Mouse (Mus musculus): ENCODE measurements around the gene Lrmp.

The Lrmp gene

DNA sequence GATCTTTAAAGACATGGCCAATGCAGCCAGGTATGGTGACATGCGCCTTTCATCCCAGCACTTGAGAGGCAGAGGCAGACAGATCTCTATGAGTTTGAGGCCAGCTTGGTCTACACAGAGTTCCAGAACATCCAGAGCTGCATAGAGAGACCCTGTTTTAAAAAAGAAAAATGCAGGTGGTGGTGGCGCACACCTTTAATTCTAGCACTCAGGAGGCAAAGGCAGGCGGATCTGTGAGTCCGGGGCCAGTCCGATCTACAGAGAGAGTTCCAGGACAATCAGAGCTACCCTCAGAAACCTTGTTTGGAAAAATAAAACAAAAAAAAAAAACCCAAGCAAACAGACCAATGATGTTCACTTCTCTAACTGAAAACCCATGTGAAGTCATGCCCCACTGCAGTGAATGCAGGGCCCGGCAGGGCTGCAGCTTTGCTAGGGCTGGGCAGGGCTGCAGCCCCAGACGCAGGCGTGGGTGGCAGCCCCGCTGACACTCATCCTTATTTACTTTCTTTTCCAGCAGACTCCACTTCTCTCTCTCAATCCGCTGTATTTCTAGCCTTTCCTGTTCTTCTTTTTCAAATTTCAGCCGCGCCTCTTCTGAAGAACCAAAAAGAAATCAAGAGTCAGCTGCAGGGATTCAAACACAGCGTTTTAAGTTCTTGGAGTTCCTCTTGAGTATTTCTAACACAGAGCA, 87.1 kb downstream of the Lrmp start:
- no peak for DNase-seq (ENCODE audit: low read depth, low spot score)

DNA sequence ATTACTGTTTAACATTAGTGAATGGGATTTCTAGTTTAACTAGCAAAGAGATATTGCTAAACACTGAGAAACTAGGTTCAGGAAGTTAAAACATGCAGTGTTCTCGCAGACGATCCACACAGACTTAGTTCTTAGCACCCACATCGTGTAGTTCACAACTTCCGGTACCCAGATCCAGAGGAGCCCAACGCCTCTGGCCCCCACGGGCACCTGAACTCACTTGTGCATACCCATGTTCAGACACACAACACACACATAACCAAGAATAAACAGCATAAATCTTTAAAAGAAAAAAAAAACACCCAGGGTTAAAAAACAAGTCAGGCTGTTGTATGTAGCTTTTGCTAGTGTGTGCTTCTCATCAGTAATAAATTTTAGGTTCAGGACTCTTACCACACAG, 89.0 kb downstream of the Lrmp start:
- DNase-seq (ENCODE audit: low read depth, low spot score) = no peak

DNA sequence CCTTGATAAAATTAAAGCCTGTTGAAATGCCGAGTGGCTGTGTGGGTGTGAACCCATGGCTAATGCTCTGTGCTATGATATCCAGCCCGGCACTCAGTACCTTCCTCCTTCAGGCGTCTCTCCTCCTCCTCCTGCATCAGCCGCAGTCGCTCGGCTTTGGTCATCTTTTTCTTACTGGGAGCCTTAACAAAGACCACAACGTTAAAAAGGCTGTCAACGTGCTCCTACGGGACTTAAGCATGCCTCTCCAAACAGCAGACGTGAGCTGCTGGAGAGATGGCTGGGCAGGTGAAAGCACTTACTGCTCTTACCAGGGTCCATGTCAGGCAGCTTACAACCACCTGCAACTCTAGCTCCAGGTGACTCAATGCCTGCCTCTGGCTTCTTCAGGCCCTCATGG, 89.7 kb downstream of the Lrmp start:
- no peak for DNase-seq (ENCODE audit: low read depth, low spot score)

DNA sequence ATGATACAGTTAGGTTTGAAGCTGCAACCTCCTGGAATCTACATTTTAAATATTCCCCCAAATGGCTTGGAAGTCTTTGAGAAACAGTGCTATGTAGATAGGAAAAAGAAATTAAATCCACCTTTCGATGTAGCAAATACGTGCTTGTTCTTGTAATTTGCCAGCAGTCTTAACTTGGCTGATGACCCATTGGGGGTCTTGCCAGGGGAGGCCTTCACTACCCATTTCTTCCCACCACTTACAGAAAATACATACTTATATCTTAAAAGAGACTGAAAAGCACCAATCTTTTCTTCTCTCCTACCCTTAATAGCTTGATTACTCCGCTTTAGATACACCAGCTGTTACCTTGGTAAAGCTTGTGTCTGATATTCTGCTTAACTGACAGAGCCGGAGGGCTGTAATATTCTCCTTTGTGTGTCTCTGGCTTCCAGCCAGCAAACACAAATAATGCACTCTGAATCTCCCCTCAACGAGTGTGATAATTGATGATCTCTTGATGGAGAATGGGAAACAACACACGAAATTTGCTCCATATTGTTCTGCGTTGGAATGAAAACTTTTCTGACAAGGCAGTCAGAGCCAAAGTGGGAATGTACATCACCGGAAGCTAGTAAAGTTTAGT, 94.7 kb downstream of the Lrmp start:
- DNase-seq (ENCODE audit: low read depth, low spot score) = no peak

DNA sequence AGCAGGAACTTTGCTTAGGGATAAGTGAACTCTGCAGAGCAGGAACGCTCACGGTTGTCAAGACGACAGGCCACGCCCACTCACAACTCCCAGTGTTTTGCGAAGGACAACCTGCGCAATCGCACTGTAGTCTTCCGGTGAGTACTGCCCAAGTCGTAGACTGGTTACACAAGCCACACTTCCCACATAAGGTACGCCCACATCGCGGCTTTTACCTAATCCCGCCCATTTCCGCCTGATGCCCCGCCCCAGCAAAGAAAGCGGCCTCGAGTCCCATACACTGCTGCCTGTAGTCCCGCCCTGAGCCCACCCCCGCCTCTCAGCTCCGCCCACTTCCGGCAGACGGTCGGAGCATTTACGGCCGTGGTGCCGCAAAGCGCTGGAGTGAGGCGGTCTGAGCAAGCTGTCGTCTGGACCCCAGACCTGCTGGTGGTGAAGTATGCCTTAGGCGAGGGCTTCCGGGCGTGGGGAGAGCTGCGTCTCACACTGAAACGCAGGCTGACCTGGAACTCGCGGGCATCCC, 95.4 kb downstream of the Lrmp start, which contains the start of the genes Casc1 and Etfrf1:
Casc1 (minus strand) TSS at position 190 of the 523 bp plus-strand sequence.
Etfrf1 (plus strand) TSS at position 319 of the 523 bp plus-strand sequence.
- DNase-seq (ENCODE audit: low read depth, low spot score) = peak; percentile 100

DNA sequence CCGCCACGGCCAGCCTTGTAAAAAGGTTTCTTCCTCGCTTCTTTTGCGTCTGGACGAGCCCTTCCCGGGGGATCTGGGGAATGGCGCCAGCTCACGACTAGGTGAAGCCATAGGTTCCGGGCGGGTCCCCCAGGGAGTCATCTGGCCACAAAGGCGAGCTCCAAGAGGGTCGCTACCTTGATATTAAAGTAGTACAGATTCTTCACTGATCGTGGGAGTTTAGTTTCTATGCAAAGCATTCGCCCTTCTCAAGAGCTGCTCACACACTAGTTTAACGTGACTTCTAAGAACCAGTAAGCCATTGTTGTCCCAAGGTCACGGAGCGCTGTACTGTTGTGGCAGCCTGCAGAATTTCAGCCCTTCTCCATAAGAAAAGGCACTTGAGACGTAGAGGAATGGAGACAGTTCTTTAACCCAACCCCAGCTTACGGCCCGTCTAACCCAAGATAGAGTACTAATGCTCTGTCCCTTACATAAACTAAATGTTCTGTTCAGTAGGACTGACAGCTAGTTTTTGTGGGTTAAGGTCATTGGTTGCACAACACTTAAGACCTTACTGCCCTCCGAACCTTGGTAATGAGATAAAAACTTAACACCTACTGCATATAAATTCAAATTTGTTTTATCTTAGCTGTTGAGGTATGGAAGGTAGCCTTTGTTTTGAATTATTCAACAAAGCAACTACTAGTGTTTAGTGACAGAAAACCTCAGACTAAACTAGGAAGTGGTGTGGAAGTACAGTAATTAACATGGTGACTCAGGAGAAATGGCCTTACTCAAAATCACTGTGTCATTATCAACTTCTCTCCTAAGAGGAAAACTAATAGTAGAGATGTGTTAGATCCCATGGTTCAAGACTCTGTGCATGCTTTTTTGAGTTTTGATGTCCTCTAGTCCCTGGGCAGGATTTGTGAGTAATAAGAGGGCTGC, 96.2 kb downstream of the Lrmp start:
- peak; percentile 66 for DNase-seq (ENCODE audit: low read depth, low spot score)

DNA sequence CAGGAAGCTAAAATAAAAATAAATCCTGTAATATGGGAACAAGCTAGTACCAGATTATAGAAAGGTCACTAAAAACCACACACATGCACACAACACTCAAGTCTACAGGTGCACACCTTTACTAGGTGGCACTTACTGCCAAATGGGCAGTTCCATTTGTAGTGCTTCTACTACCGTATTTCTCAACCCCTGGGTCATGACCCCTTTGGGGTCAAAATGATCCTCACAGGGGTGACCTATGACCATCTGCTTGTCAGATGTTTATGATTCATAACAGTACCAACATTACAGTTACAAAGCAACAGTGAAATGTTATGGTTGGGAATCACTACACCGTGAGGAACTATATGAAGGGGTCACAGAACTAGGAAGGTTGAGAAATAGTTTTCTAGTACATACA, 98.5 kb downstream of the Lrmp start:
- DNase-seq (ENCODE audit: low read depth, low spot score) = no peak

DNA sequence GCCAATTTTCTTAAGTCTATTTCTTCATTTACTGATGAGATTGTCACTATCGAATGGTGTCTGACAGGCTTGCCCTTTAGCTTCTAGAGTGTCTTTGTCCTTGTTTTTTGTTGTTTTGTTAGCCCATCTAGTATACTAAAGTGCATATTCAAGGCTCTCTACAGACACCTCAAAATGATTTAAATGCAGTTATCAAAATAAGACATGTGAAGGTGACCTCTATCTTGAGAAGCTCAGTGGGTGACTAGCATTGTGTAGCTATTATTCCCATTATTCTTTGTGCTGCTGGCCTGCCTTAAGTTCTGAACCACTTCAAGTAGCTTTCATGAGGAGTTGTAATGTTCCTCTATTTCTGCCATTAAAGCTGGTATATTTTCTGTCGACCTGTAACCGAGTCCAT, 100.4 kb downstream of the Lrmp start:
- no peak for DNase-seq (ENCODE audit: low read depth, low spot score)

DNA sequence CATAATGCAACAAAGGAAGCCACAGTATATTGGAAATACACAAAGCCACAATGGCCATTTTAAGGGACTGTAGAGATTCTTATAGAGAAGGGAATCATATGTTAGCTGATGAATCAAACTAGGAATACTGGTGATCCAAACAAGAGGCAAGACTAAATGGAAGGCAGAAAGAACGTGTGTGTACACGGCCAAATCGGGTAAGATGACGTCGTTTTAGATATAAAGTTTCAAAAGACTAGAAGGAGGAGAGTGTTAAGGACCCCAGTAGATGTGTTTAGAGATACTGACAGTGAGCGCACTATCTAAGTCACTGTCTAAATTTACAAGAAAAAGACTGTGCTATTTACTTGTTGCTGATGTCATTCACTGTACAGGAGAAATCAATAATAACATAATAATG, 108.8 kb downstream of the Lrmp start:
- DNase-seq (ENCODE audit: low read depth, low spot score) = no peak

Data from 3T3-L1 (cell line).